Mouse (Mus musculus) limb, embryonic 13.5 days (tissue): ENCODE results near the gene Pde11a. TPM values are rescaled to one million over a fixed set of nuclear protein-coding genes. Genes with fewer than 3 reads are reported as not detected.
"Not testable (repeated sequence)": the region's sequence is repeated elsewhere in the genome, so short reads cannot be mapped to it uniquely, and the experiment has no call there.

Experiments used
- ATAC-seq: fragments of 200-750 bp; cut with Nextera tagmentation; 2 replicates; pipeline ENCODE4 v1.8.0; 2017; ENCODE audit warnings: low read depth, moderate number of reproducible peaks, moderate TSS enrichment; ENCODE audit not compliant: low FRiP score
- H3K27ac ChIP-seq: fragments of 300-500 bp; sonication (generic); 2 replicates; pipeline ENCODE4 v1.5.1; 2015; ENCODE audit warnings: inconsistent platforms, mild to moderate bottlenecking, moderate library complexity
- H3K27me3 ChIP-seq: fragments of 300-500 bp; sonication (generic); 2 replicates; pipeline ENCODE4 v1.6.1; 2015; ENCODE audit warnings: mild to moderate bottlenecking, inconsistent platforms
- H3K36me3 ChIP-seq: fragments of 300-500 bp; sonication (generic); 2 replicates; pipeline ENCODE4 v1.6.1; 2015; ENCODE audit warnings: inconsistent platforms, mild to moderate bottlenecking, moderate library complexity
- H3K4me1 ChIP-seq: fragments of 300-500 bp; sonication (generic); 2 replicates; pipeline ENCODE4 v1.6.1; 2015; ENCODE audit warnings: inconsistent platforms
- H3K4me2 ChIP-seq: fragments of 300-500 bp; sonication (generic); replicated peaks from 2 replicates; pipeline ENCODE4 v1.6.1; 2015; ENCODE audit warnings: inconsistent platforms, mild to moderate bottlenecking, moderate library complexity
- H3K4me3 ChIP-seq: fragments of 300-500 bp; sonication (generic); 2 replicates; pipeline ENCODE4 v1.5.1; 2015; ENCODE audit warnings: moderate library complexity, mild to moderate bottlenecking, inconsistent platforms
- H3K9ac ChIP-seq: fragments of 300-500 bp; sonication (generic); 2 replicates; pipeline ENCODE4 v1.6.1; 2015; ENCODE audit warnings: mild to moderate bottlenecking, inconsistent platforms
- H3K9me3 ChIP-seq: fragments of 300-500 bp; sonication (generic); 2 replicates; pipeline ENCODE4 v1.6.1; 2016; ENCODE audit warnings: inconsistent platforms
- WGBS: fragments of 180-500 bp; shearing (Covaris S2); methylation state at CpG from one replicate; pipeline ENCODE4 v1.1.7; 2015; 5-methylcytosine and 5-hydroxymethylcytosine counted together
- polyA plus RNA-seq: library from polyadenylated mRNA; unstranded; fragments of >200 nt; fragmentation: Nextera tagmentation; extraction: Ambion mirVana; gene quantifications from 2 replicates; pipeline ENCODE4 v1.2.1, GENCODE M21; 2015

Pde11a gene
- polyA plus RNA-seq, 1 experiment from 2014 or later: 0.50 TPM

DNA sequence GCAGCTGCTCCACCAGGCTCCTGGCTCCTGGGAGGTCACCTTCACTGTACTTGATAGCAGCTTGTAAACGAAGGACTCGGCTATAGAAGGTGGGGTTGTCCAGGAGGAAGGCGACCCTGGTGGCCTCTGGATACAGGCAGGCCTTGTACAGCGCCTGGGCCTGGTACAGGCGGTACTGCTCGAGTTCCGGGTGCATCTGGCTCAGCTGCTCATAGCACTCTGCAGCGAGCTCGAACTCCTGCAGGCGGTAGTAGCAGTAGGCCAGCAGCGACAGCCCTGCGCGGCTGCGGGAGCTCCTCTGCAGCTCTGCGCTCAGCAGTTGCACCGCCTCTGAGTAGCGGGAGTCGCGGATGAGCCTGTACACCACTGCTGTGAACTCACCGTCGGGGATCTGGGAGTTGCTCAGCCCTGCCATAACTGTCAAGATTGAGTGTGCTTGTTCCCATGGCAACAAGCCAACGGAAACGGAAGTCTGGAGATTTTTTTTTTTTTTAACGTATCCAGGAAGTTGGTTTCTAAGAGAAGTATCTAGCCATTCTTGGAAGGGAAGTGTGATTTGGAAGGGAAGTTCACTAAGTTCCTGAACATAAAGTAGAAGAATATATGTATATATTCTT is 360.7 kb downstream of the Pde11a start, which contains the start of gene Ttc30a2:
Ttc30a2 (minus strand) TSS at position 419 of the 617 bp plus-strand sequence.
- H3K4me2 ChIP-seq: 0 out of 2 replicates have a peak within 1 kb of the TSS, but pooled peaks have one; percentile 23
- not testable (repeated sequence) for H3K4me1 ChIP-seq, H3K36me3 ChIP-seq, H3K27ac ChIP-seq, H3K4me3 ChIP-seq, H3K9me3 ChIP-seq, H3K27me3 ChIP-seq, H3K9ac ChIP-seq, ATAC-seq
- WGBS: 23% methylated on average over 24 of the region's 24 CpGs

DNA sequence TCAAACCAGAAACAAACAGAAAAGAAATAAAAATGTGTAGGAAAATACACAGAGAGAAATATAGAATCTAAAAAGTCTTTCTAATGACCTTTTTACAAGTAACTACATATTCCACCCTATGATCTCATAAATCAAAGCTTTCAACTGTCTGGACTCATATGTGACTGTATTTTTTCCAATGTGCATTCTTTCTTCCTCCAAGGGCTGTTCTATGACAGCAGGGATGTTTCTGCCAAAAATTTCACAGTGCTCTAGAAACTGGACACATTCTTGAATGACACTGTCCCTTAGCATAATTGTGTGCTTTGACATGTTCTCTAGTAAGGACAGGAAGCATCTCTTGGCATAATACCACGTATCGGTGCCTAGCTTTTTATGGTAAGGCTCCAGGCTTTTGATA is 362.5 kb downstream of the Pde11a start:
- H3K27ac ChIP-seq, H3K27me3 ChIP-seq, H3K9me3 ChIP-seq, H3K4me1 ChIP-seq, H3K4me2 ChIP-seq, ATAC-seq, H3K9ac ChIP-seq, H3K36me3 ChIP-seq, H3K4me3 ChIP-seq: not testable (repeated sequence)
- WGBS: 84% methylated on average over 2 of the region's 2 CpGs

GRCm38 (mm10) chr2:75974131-75974530 is 364.4 kb downstream of the Pde11a start:
- H3K9me3 ChIP-seq: no peaks in the 10 kb centered on the region
- H3K9ac ChIP-seq: no peak overlapping the region
- H3K4me1 ChIP-seq: no peaks in the 10 kb centered on the region
- no peak overlapping the region for H3K4me2 ChIP-seq
- H3K36me3 ChIP-seq: no peaks in the 10 kb centered on the region
- H3K4me3 ChIP-seq: no peak overlapping the region
- H3K27ac ChIP-seq: no peak overlapping the region
- H3K27me3 ChIP-seq: no peaks in the 10 kb centered on the region
- no peak for ATAC-seq
- 55% methylated on average over 9 of the region's 9 CpGs for WGBS

GRCm38 (mm10) chr2:75964972-75965371 is 373.6 kb downstream of the Pde11a start:
- peaks cover 14% of the 10 kb centered on the region for H3K27me3 ChIP-seq
- peak overlapping the region; percentile 57 for H3K4me2 ChIP-seq
- WGBS: 10% methylated on average over 5 of the region's 5 CpGs
- peak overlapping the region; percentile 78 for H3K27ac ChIP-seq
- no peaks in the 10 kb centered on the region for H3K9me3 ChIP-seq
- H3K4me1 ChIP-seq: peaks cover 61% of the 10 kb centered on the region
- ATAC-seq: no peak
- no peaks in the 10 kb centered on the region for H3K36me3 ChIP-seq
- peak overlapping the region; percentile 8; the same call in 1 of the 2 replicates for H3K4me3 ChIP-seq
- peak overlapping the region; percentile 43; the same call in 1 of the 2 replicates for H3K9ac ChIP-seq

DNA sequence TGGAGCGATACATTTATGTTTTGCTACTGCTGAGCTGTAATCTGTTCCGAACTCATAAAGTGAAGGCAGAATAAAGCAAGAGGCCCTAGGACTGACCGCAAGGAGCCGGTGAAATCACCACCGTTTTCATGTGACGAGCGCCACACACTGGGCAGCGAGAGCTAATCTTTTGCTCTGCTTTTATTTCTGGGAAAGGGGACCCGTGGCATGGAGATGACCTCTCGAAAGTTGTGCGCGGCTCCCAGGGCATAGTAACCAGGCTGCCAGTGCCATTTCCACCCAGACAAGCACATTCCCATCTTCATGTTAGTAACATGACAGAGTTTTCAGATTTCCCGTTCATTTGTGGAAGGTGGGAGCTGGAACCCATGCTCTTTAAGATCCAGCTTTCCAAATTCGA is 374.1 kb downstream of the Pde11a start:
- H3K27ac ChIP-seq: peak overlapping the region; percentile 78
- H3K27me3 ChIP-seq: peaks cover 14% of the 10 kb centered on the region
- ATAC-seq: no peak
- peak overlapping the region; percentile 8; the same call in 1 of the 2 replicates for H3K4me3 ChIP-seq
- peak overlapping the region; percentile 43; the same call in 1 of the 2 replicates for H3K9ac ChIP-seq
- 10% methylated on average over 14 of the region's 14 CpGs for WGBS
- no peaks in the 10 kb centered on the region for H3K36me3 ChIP-seq
- H3K4me2 ChIP-seq: peak overlapping the region; percentile 57
- H3K4me1 ChIP-seq: peaks cover 66% of the 10 kb centered on the region
- H3K9me3 ChIP-seq: no peaks in the 10 kb centered on the region

DNA sequence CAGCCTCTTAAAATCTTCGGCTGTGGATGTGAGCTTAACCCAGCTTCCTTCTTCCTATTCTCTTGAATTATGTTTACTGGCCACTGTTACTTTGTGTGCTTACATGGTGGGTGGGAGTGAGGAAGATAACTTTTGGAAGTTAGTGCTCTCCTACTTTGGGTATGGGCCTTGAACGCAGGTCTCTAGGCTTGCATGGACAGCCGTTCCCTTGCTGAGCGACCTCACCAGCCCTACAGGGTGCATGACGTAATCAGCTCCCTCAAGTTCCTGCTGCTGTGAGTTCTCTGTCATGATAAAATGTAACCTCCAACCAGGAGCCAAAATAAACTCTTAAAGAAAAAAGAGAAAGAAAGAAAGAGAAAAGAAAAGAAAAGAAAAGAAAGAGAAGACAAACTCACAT is 374.5 kb downstream of the Pde11a start:
- Histone ChIP-seq H3K36me3 (no peaks in the 10 kb centered on the region), H3K4me1 (peaks cover 70% of the 10 kb centered on the region), H3K4me2 (peak overlapping the region; percentile 57), H3K27me3 (peaks cover 14% of the 10 kb centered on the region), H3K9me3 (no peaks in the 10 kb centered on the region), H3K9ac (0 out of 2 replicates have a peak overlapping the region, but pooled peaks have one; percentile 8), H3K27ac (peak overlapping the region; percentile 78), H3K4me3 (no peak overlapping the region)
- no peak for ATAC-seq
- 42% methylated on average over 5 of the region's 5 CpGs for WGBS

- H3K9ac ChIP-seq: no peak overlapping the region
- no peak for ATAC-seq
- no peaks in the 10 kb centered on the region for H3K36me3 ChIP-seq
- peak overlapping the region; percentile 57 for H3K4me2 ChIP-seq
- no peak overlapping the region for H3K4me3 ChIP-seq
- peak overlapping the region; percentile 78; the same call in 1 of the 2 replicates for H3K27ac ChIP-seq
- no peaks in the 10 kb centered on the region for H3K9me3 ChIP-seq
- peaks cover 14% of the 10 kb centered on the region for H3K27me3 ChIP-seq
- WGBS: 39% methylated on average over 10 of the region's 10 CpGs
- peaks cover 77% of the 10 kb centered on the region for H3K4me1 ChIP-seq
Observed at GRCm38 (mm10) chr2:75963211-75963840, 375.2 kb downstream of the Pde11a start.

DNA sequence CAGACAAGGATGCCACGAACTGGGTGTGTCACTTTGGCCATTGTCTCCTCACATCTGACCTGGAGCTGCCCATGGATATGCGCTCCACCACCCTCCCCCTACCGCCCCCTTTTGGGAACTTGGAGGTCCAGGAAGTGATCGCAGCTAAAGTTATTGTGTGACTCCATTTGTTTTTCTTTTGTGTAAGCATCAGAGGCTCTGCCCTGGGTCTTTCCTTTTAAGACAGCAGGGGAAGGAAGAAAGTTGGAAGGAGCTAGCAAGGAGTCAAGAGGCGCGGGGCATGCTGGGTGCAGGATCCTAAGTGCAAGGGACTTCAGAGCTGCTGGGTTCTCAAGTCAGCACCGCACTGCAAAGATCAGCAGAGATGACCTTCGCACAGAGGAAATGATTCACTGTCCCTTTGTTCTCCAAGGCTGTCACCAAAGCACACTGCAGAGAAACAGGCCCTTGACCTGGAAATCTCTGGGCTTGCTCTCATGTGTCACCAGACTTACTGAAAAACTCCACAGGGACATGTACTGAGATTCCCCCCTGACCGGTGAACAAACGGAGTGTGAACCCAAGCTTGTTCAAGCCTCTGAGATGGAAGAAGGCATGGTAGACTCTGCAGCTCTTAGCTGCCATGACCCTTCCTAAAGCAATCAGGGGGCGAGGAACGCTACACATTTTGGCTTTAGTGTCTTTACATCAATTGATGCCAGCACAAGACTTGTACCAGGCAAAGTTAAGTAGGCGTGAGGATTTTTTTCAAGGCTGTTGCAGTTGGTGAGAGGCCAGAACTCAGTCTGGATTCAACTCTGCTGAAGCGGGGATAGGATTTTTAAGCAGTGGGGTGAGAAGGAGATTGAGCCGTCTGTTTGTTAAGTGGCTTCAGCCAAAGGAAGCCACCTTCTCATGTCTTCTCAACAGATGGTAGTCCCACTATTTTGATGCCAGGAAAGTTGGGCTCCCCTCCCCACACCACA is 377.9 kb downstream of the Pde11a start:
- Histone ChIP-seq H3K4me1 (peaks cover 77% of the 10 kb centered on the region), H3K9me3 (no peaks in the 10 kb centered on the region), H3K36me3 (no peaks in the 10 kb centered on the region), H3K9ac (no peak overlapping the region), H3K27me3 (peaks cover 14% of the 10 kb centered on the region), H3K4me3 (0 out of 2 replicates have a peak overlapping the region, but pooled peaks have one; percentile 12), H3K27ac (peak overlapping the region; percentile 86), H3K4me2 (peak overlapping the region; percentile 57)
- no peak for ATAC-seq
- WGBS: 42% methylated on average over 15 of the region's 15 CpGs

DNA sequence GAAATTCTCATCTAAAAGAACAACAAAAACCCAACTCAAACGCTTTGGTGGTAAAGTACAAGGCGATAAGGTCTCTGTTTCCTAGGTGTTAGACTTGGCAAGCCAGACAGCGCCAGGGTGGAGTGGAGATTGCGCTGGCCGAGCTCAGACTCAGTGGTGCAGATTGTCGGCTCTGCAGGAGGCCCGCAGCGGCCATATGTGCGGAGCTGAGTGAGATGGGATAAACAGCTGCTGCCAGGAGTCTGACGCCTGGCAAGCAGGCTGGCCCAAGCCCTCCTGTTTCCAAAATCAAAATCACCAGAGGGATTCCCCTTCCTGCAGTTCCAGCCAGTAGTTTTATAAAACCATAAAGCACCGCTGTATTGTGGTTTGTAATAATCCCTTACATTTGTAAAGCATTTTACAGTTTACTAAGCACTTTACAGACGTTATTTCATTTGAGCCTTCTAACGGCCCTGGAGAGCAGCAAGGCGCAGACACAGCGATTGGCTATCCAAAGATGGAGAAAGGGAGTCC is 378.7 kb downstream of the Pde11a start:
- ATAC-seq: peak; percentile 88
- H3K9me3 ChIP-seq: no peaks in the 10 kb centered on the region
- peak overlapping the region; percentile 57 for H3K4me2 ChIP-seq
- H3K27ac ChIP-seq: peak overlapping the region; percentile 86
- 3% methylated on average over 15 of the region's 15 CpGs for WGBS
- peaks cover 73% of the 10 kb centered on the region for H3K4me1 ChIP-seq
- peaks cover 19% of the 10 kb centered on the region for H3K27me3 ChIP-seq
- no peak overlapping the region for H3K9ac ChIP-seq
- H3K36me3 ChIP-seq: no peaks in the 10 kb centered on the region
- 0 out of 2 replicates have a peak overlapping the region, but pooled peaks have one; percentile 12 for H3K4me3 ChIP-seq

DNA sequence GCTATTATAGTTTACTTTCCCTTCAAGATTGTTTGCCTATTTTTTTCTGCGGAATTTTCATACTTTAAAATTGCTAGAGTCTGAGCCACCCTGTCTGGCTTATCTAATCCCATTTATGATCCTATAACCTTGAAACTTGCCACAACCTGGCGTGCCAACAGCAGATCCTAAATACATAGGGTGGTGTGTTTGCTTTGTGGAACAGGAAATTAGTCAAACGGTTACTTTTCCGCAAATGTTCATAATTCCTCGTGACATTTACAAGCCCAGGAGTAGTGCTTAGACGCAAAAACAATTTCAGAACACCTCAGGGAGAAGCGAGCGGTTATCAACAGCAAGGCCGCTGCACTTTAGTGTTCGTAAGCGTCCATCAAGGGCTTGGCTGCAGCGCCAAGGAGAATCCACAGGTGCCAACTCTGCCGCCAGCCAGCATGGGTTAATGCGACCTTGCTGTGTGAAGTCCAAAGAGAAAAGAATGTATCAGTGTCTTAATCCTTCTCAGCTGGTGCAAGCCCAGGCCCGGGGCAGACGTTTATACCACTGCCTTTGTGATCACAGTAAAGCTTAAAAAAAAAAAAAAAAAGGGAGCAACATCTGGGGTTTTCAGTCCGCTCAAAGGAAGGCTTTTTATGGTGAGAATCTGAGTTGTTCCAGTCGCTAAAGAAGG is 379.3 kb downstream of the Pde11a start:
- WGBS: 4% methylated on average over 18 of the region's 18 CpGs
- Histone ChIP-seq H3K4me3 (peak overlapping the region; percentile 2; the same call in 1 of the 2 replicates), H3K4me1 (peaks cover 67% of the 10 kb centered on the region)

GRCm38 (mm10) chr2:75955709-75956108 is 382.9 kb downstream of the Pde11a start:
- Histone ChIP-seq H3K4me3 (no peak overlapping the region), H3K4me2 (no peak overlapping the region), H3K27ac (no peak overlapping the region), H3K9ac (no peak overlapping the region), H3K27me3 (peaks cover 16% of the 10 kb centered on the region), H3K36me3 (no peaks in the 10 kb centered on the region), H3K9me3 (no peaks in the 10 kb centered on the region), H3K4me1 (peaks cover 43% of the 10 kb centered on the region)
- 59% methylated on average over 14 of the region's 14 CpGs for WGBS
- no peak for ATAC-seq

More for the DNA sequence above, 379.3 kb downstream of the Pde11a start:
- peak overlapping the region; percentile 86 for H3K27ac ChIP-seq
- no peaks in the 10 kb centered on the region for H3K36me3 ChIP-seq
- peaks cover 21% of the 10 kb centered on the region for H3K27me3 ChIP-seq
- no peaks in the 10 kb centered on the region for H3K9me3 ChIP-seq
- peak overlapping the region; percentile 14; the same call in 1 of the 2 replicates for H3K9ac ChIP-seq
- peak; percentile 65 for ATAC-seq
- H3K4me2 ChIP-seq: peak overlapping the region; percentile 57
